Mouse (Mus musculus) heart, adult 10 weeks (tissue): Measurements from ENCODE around the gene Klra5. TPM values are rescaled to one million over a fixed set of nuclear protein-coding genes. Genes with fewer than 3 reads are reported as not detected.

Source experiments
- polyA plus RNA-seq: library from polyadenylated mRNA; stranded (reverse); fragments of 350-450 nt; fragmentation: Illumina TruSeq; extraction: RNeasy Lipid Tissue Mini Kit (QIAGEN cat#74804); gene quantifications from one replicate; pipeline ENCODE4 v1.2.3, GENCODE M21; 2014; ENCODE audit warnings: low read depth, low replicate concordance

The Klra5 gene
- not detected for polyA plus RNA-seq

DNA sequence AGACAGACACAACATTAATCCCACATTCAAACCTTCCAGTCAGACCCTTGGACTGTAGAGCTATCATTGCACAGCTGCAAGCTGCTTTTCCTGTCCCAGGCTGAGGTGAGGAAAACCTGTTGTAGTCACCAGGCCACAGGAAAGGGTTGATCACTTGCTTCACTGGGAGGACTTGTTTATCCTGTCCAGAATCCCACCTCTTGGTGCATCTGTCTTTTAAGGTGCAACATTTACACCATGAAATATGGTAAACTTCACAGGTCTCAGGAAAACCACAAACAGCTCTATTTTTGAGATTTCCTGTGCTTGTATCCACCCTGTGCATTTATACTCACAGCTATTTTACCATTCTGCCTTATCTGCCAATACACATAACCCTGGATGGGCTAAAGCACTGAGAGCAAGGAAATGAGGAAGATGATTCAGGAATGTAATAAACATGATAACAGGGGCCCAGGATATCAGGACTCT is at the start of gene Klra5:
Gene Klra5, minus strand, starts transcription at position 175 of the 471 bp plus-strand sequence.

DNA sequence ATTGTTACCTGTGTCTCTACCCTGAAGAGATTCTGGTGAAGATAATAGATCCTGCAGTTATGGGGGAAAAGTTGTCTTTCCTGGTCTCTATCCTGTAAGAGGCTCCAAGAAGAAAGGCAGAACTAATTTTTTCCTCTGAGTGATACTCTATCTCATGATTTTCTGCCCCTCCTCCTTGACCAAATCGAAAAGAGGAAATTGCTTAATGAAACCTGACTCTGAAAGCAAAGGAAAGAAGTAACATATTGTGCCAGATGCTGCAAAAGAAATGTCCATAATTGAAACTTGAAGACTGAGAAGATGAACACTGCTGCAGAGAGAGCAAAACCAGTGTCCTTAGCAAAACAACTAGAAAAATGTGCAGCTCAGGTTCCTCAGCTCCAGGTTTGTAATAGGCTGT is 40.9 kb downstream of the Klra5 start, which contains the start of gene Klra17:
Gene Klra17, minus strand, starts transcription at position 124 of the 400 bp plus-strand sequence.

DNA sequence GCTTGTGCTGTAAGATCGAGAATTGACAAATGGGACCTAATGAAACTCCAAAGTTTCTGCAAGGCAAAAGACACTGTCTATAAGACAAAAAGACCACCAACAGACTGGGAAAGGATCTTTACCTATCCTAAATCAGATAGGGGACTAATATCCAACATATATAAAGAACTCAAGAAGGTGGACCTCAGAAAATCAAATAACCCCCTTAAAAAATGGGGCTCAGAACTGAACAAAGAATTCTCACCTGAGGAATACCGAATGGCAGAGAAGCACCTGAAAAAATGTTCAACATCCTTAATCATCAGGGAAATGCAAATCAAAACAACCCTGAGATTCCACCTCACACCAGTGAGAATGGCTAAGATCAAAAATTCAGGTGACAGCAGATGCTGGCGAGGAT is 55.1 kb downstream of the Klra5 start, which contains the start of gene Gm17631:
Gene Gm17631, plus strand, starts transcription at position 301 of the 400 bp plus-strand sequence.

Other genes with a start within 250 kb of the Klra5 start
- not detected for gene Klrc1, start 238.7 kb downstream of the Klra5 start, polyA plus RNA-seq
- gene Klri1, start 200.5 kb downstream of the Klra5 start, polyA plus RNA-seq = not detected
- gene Klri2, start 177.2 kb downstream of the Klra5 start, polyA plus RNA-seq = not detected
- not detected for gene Gm156, start 133.4 kb downstream of the Klra5 start, polyA plus RNA-seq
- not detected for gene Gm17631, start 55.0 kb downstream of the Klra5 start, polyA plus RNA-seq
- gene Klra17, start 41.0 kb downstream of the Klra5 start, polyA plus RNA-seq = not detected
- gene Klra6, start 109.3 kb upstream of the Klra5 start, polyA plus RNA-seq = not detected
- gene Klra4, start 149.6 kb upstream of the Klra5 start, polyA plus RNA-seq = not detected
- gene Klra8, start 212.2 kb upstream of the Klra5 start, polyA plus RNA-seq = not detected